9 mouse cellular contexts compared by ENCODE assay signal in genomic region chr3:149518928-149519574, GRCm38 (mm10).
DNase-seq lines count a peak whose midpoint lies in the region; ATAC-seq lines count a peak whose summit lies in the region.
"Had no signal": no experiment of that assay in that cellular context is flagged by ENCODE, and none has a peak within 500 bp of the region (broad histone marks: within the 10 kb centered on the region; RNA-seq: fewer than 3 reads in every experiment).

No protein-coding gene starts in this region.

- WGBS in limb, embryonic 13.5 days: 4% methylated on average over 27 of the region's 27 CpGs

- H3K27ac ChIP-seq in limb, embryonic 13.5 days: no peak overlapping the region

- DNase-seq in frontal cortex, postnatal 14 days (ENCODE audit: low spot score in 2 of 2): no peak
- DNase-seq in right cerebral cortex, postnatal 4 days: peak; percentile 10
- DNase-seq in right cerebral cortex, adult 18-20 months: no peak
- peak; percentile 60 for DNase-seq in retina, embryonic 14.5 days (ENCODE audit: low spot score)
- no peak for DNase-seq in B cell, adult 2 months
- no peak for DNase-seq in urinary bladder, postnatal 10 days (ENCODE audit: low spot score)

- no peaks in the 10 kb centered on the region for H3K36me3 ChIP-seq in limb, embryonic 13.5 days

- peak; percentile 90 for ATAC-seq in frontal cortex, adult (ENCODE audit: low TSS enrichment)
- ATAC-seq in limb, embryonic 13.5 days (ENCODE audit: low FRiP score, low read depth): no peak

- H3K9me3 ChIP-seq in limb, embryonic 13.5 days: no peaks in the 10 kb centered on the region

- H3K27me3 ChIP-seq in limb, embryonic 13.5 days: peaks cover 26% of the 10 kb centered on the region

- peak overlapping the region; percentile 59 for H3K9ac ChIP-seq in limb, embryonic 13.5 days

- peaks cover 6% of the 10 kb centered on the region; the same call in 1 of the 2 replicates for H3K4me1 ChIP-seq in limb, embryonic 13.5 days

- peak overlapping the region; percentile 49 for H3K4me3 ChIP-seq in limb, embryonic 13.5 days
- H3K4me3 ChIP-seq: myocyte had no signal

- peak overlapping the region; percentile 86 for H3K4me2 ChIP-seq in limb, embryonic 13.5 days (replicated peaks)

Comparison
In these comparisons a context has a peak if more than half of its experiments do, and no peak if none do; other contexts are left out.
1. DNase-seq: peak in right cerebral cortex, postnatal 4 days (single experiment) and retina, embryonic 14.5 days (single experiment); none in frontal cortex, postnatal 14 days (0 of 2), right cerebral cortex, adult 18-20 months (single experiment), B cell, adult 2 months (0 of 2) and urinary bladder, postnatal 10 days (single experiment).